Mouse (Mus musculus): ENCODE results near the gene Ccdc57. TPM values are rescaled to one million over a fixed set of nuclear protein-coding genes. Genes with fewer than 3 reads are reported as not detected.

Ccdc57 gene
- total RNA-seq (2014; rRNA removed) (4.2 and 7.1 TPM in 2 replicates), polyA plus RNA-seq (2015; fragmentation: Nextera tagmentation; extraction: Ambion mirVana) (4.8 and 5.6 TPM in 2 replicates)

DNA sequence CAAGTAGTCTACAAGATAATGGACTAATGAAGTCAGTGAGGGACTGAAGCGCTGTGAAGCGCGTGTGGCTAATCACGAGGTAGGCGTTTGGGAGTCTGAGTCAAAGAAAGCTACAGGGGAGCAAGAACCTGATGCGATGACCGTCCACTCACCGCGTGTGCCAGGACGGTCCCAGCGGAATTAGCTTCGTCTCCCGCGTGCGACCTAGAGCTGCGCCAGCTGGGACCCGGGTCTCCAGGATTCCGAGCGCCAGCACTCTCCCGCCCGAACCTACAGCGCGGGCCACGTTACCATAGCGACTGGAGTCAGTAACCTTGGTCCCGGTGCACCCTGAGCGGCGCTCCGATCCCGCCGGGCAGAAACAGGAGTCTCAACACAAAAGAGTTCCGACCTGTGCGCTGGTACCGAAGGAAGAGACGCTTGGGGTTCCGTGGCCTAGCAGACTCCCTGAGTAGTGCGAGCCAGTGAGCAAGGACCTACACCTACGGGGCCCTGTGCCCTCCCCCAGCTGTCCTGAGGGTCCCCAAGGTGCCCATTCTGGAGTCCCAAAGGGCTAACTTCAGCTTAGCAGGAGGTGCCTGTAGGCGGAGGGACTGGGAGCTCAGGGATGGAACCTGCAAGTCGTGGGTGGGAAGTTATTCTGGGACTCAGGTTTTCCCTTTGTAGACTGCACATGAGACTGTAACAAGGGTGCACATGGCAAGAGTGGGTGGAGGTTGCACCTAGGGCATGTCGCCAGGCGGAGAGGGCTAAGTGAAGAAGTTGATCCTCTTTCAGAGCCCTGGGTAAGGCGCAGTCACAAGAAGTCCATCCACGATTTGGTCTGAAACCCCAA, at the start of gene Ccdc57:
Gene Ccdc57, minus strand, starts transcription at position 309 of the 835 bp plus-strand sequence.
- 8% methylated on average over 44 of the region's 44 CpGs for whole genome bisulfite sequencing
- ATAC-seq (peak; percentile 96), DNase-seq (ENCODE audit: low spot score) (peak; percentile 94)
- peak within 1 kb of the TSS; percentile 68 for H3K9ac ChIP-seq (replicated peaks; ENCODE audit: low read length)
- H3K27ac ChIP-seq = peak within 1 kb of the TSS; percentile 45; the same call in 1 of the 2 replicates
- H3K4me3 ChIP-seq (ENCODE audit: low read length) = peak within 1 kb of the TSS; percentile 76
- no peaks in the 10 kb centered on the region for H3K36me3 ChIP-seq (ENCODE audit: insufficient read depth, low read length)
- H3K27me3 ChIP-seq (ENCODE audit: insufficient read depth, low read length) = no peaks in the 10 kb centered on the region
- no peak for TF ChIP-seq CTCF (IDR thresholded peaks at IDR 0.05; ENCODE audit: low read depth)
- H3K4me2 ChIP-seq (ENCODE audit: low read depth, low read length) = peak within 1 kb of the TSS; percentile 85
- H3K4me1 ChIP-seq (ENCODE audit: insufficient read depth, low read length) = peaks cover 7% of the 10 kb centered on the region; the same call in 1 of the 2 replicates
- H3K9me3 ChIP-seq (ENCODE audit: low read length) = no peaks in the 10 kb centered on the region

- ATAC-seq (no peak), DNase-seq (ENCODE audit: low spot score) (no peak)
- H3K4me3 ChIP-seq (ENCODE audit: low read length) = no peak overlapping the region
- no peaks in the 10 kb centered on the region for H3K27me3 ChIP-seq (ENCODE audit: insufficient read depth, low read length)
- H3K27ac ChIP-seq = no peak overlapping the region
- no peak overlapping the region for H3K9ac ChIP-seq (replicated peaks; ENCODE audit: low read length)
- H3K9me3 ChIP-seq (ENCODE audit: low read length) = no peaks in the 10 kb centered on the region
- no peak for TF ChIP-seq CTCF (IDR thresholded peaks at IDR 0.05; ENCODE audit: low read depth)
- H3K4me2 ChIP-seq (ENCODE audit: low read depth, low read length) = no peak overlapping the region
- peaks cover 41% of the 10 kb centered on the region for H3K36me3 ChIP-seq (ENCODE audit: insufficient read depth, low read length)
- H3K4me1 ChIP-seq (ENCODE audit: insufficient read depth, low read length) = no peaks in the 10 kb centered on the region
These were observed 49.8 kb upstream of the Ccdc57 start for GRCm38 (mm10) chr11:120982459-120982858.

DNA sequence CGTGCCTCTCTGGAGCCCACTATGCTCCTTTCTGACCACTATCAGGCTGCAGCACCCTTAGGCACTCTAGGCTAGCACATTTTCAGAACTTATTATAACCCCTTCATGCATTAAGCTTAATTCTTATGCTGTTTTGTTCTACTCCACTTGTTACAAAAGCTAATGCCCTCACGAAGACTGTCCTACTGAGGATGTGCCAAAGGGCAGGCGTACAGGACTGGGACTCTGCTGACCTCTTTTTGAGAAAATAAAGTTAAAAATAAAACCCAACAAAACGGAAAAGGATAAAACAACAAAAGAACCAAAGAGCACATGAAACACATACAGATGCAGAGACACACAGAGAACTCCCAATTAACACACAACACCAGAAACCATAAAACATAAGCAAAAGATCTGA, 49.0 kb upstream of the Ccdc57 start:
- H3K27me3 ChIP-seq (ENCODE audit: insufficient read depth, low read length) = no peaks in the 10 kb centered on the region
- H3K9me3 ChIP-seq (ENCODE audit: low read length) = no peaks in the 10 kb centered on the region
- H3K4me3 ChIP-seq (ENCODE audit: low read length) = no peak overlapping the region
- no peak overlapping the region for H3K4me2 ChIP-seq (ENCODE audit: low read depth, low read length)
- H3K4me1 ChIP-seq (ENCODE audit: insufficient read depth, low read length) = no peaks in the 10 kb centered on the region
- no peak overlapping the region for H3K27ac ChIP-seq
- DNase-seq (ENCODE audit: low spot score) (no peak), ATAC-seq (no peak)
- no peak for TF ChIP-seq CTCF (IDR thresholded peaks at IDR 0.05; ENCODE audit: low read depth)
- 76% methylated on average over 4 of the region's 4 CpGs for WGBS
- H3K9ac ChIP-seq (replicated peaks; ENCODE audit: low read length) = no peak overlapping the region
- peaks cover 41% of the 10 kb centered on the region for H3K36me3 ChIP-seq (ENCODE audit: insufficient read depth, low read length)

GRCm38 (mm10) chr11:120980427-120981035, 47.9 kb upstream of the Ccdc57 start:
- ATAC-seq (no peak), DNase-seq (ENCODE audit: low spot score) (no peak)
- Histone ChIP-seq H3K4me2 (ENCODE audit: low read depth, low read length) (no peak overlapping the region), H3K27me3 (ENCODE audit: insufficient read depth, low read length) (no peaks in the 10 kb centered on the region), H3K4me1 (ENCODE audit: insufficient read depth, low read length) (no peaks in the 10 kb centered on the region), H3K9ac (replicated peaks; ENCODE audit: low read length) (no peak overlapping the region), H3K27ac (no peak overlapping the region), H3K36me3 (ENCODE audit: insufficient read depth, low read length) (peaks cover 43% of the 10 kb centered on the region), H3K4me3 (ENCODE audit: low read length) (no peak overlapping the region), H3K9me3 (ENCODE audit: low read length) (no peaks in the 10 kb centered on the region)
- no peak for TF ChIP-seq CTCF (IDR thresholded peaks at IDR 0.05; ENCODE audit: low read depth)
- WGBS = 70% methylated on average over 9 of the region's 9 CpGs

DNA sequence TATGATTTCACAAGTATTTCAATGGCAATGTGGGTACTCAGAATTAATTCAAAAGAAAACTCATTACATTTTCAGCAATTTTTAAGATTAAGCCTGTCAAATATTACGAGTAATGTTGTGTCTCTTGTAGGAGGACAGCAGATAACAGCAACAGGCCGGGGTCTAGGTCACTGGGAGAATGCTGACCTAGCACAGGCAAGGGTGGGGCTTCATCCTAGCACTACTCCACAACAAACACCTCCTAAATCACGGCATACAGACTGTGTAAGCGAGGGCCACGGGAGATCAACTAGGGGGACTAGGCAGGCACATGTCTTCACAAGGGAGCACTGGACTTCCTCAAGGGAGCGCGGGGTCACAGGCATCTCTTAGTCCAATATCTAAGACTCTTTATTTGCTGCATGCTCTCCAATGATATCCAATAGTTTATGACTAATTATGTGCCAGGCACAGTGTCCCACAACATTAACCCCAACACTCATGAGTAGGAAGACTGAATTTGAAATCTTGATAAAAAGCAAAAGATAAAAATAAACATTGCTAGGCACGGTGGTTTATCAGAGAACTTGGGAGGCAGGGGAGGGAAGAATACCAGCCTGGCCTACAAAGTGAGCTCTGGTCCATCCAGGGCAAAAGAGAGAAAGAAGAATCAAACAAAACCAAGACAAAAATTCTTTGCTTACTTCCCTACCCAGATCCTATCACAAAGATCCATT, 47.2 kb upstream of the Ccdc57 start:
- no peaks in the 10 kb centered on the region for H3K4me1 ChIP-seq (ENCODE audit: insufficient read depth, low read length)
- H3K9ac ChIP-seq (replicated peaks; ENCODE audit: low read length) = no peak overlapping the region
- H3K4me3 ChIP-seq (ENCODE audit: low read length) = no peak overlapping the region
- no peaks in the 10 kb centered on the region for H3K9me3 ChIP-seq (ENCODE audit: low read length)
- no peak overlapping the region for H3K4me2 ChIP-seq (ENCODE audit: low read depth, low read length)
- no peak overlapping the region for H3K27ac ChIP-seq
- 90% methylated on average over 8 of the region's 8 CpGs for WGBS
- no peak for DNase-seq (ENCODE audit: low spot score)
- ATAC-seq = no peak
- no peak for TF ChIP-seq CTCF (IDR thresholded peaks at IDR 0.05; ENCODE audit: low read depth)
- no peaks in the 10 kb centered on the region for H3K27me3 ChIP-seq (ENCODE audit: insufficient read depth, low read length)
- H3K36me3 ChIP-seq (ENCODE audit: insufficient read depth, low read length) = peaks cover 47% of the 10 kb centered on the region

DNA sequence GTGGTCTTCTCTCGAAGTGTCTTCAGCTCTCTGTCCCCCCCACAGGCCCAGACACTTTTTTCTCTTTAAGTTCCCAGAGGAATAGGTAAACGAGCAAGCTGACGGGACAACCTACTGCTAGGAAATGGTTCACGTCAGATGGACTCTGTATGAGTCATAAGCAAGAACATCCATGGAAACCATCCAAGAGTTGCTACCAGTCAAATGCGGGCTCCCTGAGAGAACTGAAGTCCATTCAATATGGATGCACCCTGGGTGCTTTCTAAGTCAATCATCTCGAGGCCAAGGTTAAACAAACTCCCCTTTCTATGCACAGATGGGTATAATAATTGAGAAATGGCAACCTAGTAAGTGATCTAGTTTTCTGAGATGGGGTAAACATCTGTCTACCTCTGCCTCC, 40.6 kb upstream of the Ccdc57 start:
- Histone ChIP-seq H3K27me3 (ENCODE audit: insufficient read depth, low read length) (no peaks in the 10 kb centered on the region), H3K4me3 (ENCODE audit: low read length) (no peak overlapping the region), H3K9me3 (ENCODE audit: low read length) (no peaks in the 10 kb centered on the region), H3K4me2 (ENCODE audit: low read depth, low read length) (no peak overlapping the region), H3K27ac (no peak overlapping the region), H3K4me1 (ENCODE audit: insufficient read depth, low read length) (no peaks in the 10 kb centered on the region), H3K36me3 (ENCODE audit: insufficient read depth, low read length) (peaks cover 61% of the 10 kb centered on the region), H3K9ac (replicated peaks; ENCODE audit: low read length) (no peak overlapping the region)
- no peak for TF ChIP-seq CTCF (IDR thresholded peaks at IDR 0.05; ENCODE audit: low read depth)
- WGBS = 64% methylated on average over 6 of the region's 6 CpGs
- DNase-seq (ENCODE audit: low spot score) = no peak
- no peak for ATAC-seq
